ENCODE assay signal across 8 mouse cellular contexts in the genomic region with DNA sequence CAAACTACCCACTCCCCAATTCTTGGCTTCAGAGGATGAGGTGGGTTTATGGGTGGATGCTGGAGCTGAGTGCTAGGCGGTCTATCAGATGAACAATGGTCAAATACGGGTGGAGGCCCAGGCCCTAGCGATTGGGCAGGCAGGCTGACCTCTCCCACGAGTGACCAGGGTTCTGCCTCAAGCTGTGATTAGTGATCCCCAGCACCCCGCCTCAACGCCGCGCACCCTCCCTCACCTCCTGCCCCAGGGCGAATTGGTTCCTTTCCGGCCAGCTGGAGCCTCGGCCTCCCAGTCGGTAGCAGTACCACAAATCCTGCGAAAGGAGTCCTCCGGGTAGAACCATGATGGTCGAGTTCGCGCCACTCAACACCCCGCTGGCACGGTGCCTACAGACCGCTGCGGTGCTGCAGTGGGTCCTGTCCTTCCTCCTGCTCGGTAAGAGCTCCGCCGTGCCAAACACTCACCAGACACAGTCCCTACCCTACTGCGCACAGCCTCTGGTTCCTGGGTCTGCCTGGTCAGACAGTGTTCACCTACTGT. TPM values are rescaled to one million over a fixed set of nuclear protein-coding genes. Genes with fewer than 3 reads are reported as not detected.
DNase-seq lines count a peak whose midpoint lies in the region; ATAC-seq lines count a peak whose summit lies in the region.

Gene BC035947 (minus strand): TSS at position 538 of the 540 bp plus-strand sequence.

- intact Hi-C loops in left cerebral cortex, postnatal 14 days (cut with DNase I): no loop called here

- peaks cover 22% of the 10 kb centered on the region for H3K27me3 ChIP-seq in hindbrain, embryonic 10.5 days (ENCODE audit: insufficient read depth, poor library complexity, severe bottlenecking)
- no peaks in the 10 kb centered on the region for H3K27me3 ChIP-seq in limb, embryonic 11.5 days (ENCODE audit: control insufficient read depth, insufficient read depth, low read length)
- H3K27me3 ChIP-seq in midbrain, embryonic 12.5 days: peaks cover 4% of the 10 kb centered on the region; the same call in 1 of the 2 replicates

- DNase-seq in adrenal gland, postnatal 10 days: peak; percentile 53
- DNase-seq in adrenal gland, adult 8-10 months: no peak
- peak; percentile 42 for DNase-seq in hindbrain, embryonic 10.5 days (ENCODE audit: low spot score)
- peak; percentile 51 for DNase-seq in limb, embryonic 11.5 days (ENCODE audit: low spot score)
- no peak for DNase-seq in MN1 (ENCODE audit: low spot score)
- DNase-seq in left cerebral cortex, postnatal 14 days (ENCODE audit: low spot score in 2 of 2): no peak

- H3K4me1 ChIP-seq in hindbrain, embryonic 10.5 days (replicated peaks): peaks cover 9% of the 10 kb centered on the region
- no peaks in the 10 kb centered on the region for H3K4me1 ChIP-seq in limb, embryonic 11.5 days (ENCODE audit: control insufficient read depth, insufficient read depth, low read length)
- H3K4me1 ChIP-seq in midbrain, embryonic 12.5 days: 0 out of 2 replicates have a peak, but pooled peaks cover 4% of the 10 kb centered on the region

- H3K9ac ChIP-seq in limb, embryonic 11.5 days (ENCODE audit: low read length): peak within 1 kb of the TSS; percentile 51
- peak within 1 kb of the TSS; percentile 31; the same call in 1 of the 2 replicates for H3K9ac ChIP-seq in midbrain, embryonic 12.5 days (replicated peaks)

- H3K27ac ChIP-seq in hindbrain, embryonic 10.5 days: peak within 1 kb of the TSS; percentile 78
- H3K27ac ChIP-seq in limb, embryonic 11.5 days (replicated peaks; ENCODE audit: low read depth, low read length): no peak within 1 kb of the TSS
- H3K27ac ChIP-seq in midbrain, embryonic 12.5 days (replicated peaks): no peak within 1 kb of the TSS

- H3K36me3 ChIP-seq in hindbrain, embryonic 10.5 days: no peaks in the 10 kb centered on the region
- no peaks in the 10 kb centered on the region for H3K36me3 ChIP-seq in limb, embryonic 11.5 days (ENCODE audit: control insufficient read depth, insufficient read depth, low read length)
- H3K36me3 ChIP-seq in midbrain, embryonic 12.5 days: no peaks in the 10 kb centered on the region

- 3% methylated on average over 25 of the region's 25 CpGs for WGBS in hindbrain, embryonic 10.5 days
- WGBS in limb, embryonic 11.5 days: 2% methylated on average over 25 of the region's 25 CpGs
- 3% methylated on average over 25 of the region's 25 CpGs for WGBS in midbrain, embryonic 12.5 days

- H3K9me3 ChIP-seq in hindbrain, embryonic 10.5 days: no peaks in the 10 kb centered on the region
- H3K9me3 ChIP-seq in limb, embryonic 11.5 days (ENCODE audit: control insufficient read depth, low read length): no peaks in the 10 kb centered on the region
- no peaks in the 10 kb centered on the region for H3K9me3 ChIP-seq in midbrain, embryonic 12.5 days

- peak within 1 kb of the TSS; percentile 57 for H3K4me2 ChIP-seq in limb, embryonic 11.5 days (ENCODE audit: low read depth, severe bottlenecking)
- peak within 1 kb of the TSS; percentile 56 for H3K4me2 ChIP-seq in midbrain, embryonic 12.5 days (replicated peaks)

- H3K4me3 ChIP-seq in hindbrain, embryonic 10.5 days: peak within 1 kb of the TSS; percentile 53
- H3K4me3 ChIP-seq in limb, embryonic 11.5 days (ENCODE audit: low read depth, low read length): peak within 1 kb of the TSS; percentile 17
- H3K4me3 ChIP-seq in midbrain, embryonic 12.5 days: peak within 1 kb of the TSS; percentile 37

- peak; percentile 63 for ATAC-seq in common myeloid progenitor, adult 5-6 weeks (replicated peaks; ENCODE audit: low read depth, poor library complexity, severe bottlenecking)
- peak; percentile 75 for ATAC-seq in limb, embryonic 11.5 days (ENCODE audit: insufficient number of reproducible peaks, low FRiP score, low TSS enrichment, low read depth)
- peak; percentile 58; the same call in 1 of the 2 replicates for ATAC-seq in midbrain, embryonic 12.5 days (ENCODE audit: low FRiP score, low read depth)

RNA-seq across cellular contexts. Expression of gene BC035947, which starts in this region (rescaled TPM):
- under 1 TPM; 0.33 to 0.36 TPM for total RNA-seq in adrenal gland, postnatal 10 days (2021)
- total RNA-seq in adrenal gland, adult 8-10 months (2022): under 1 TPM; 0.09 to 0.40 (median 0.29) TPM
- total RNA-seq in common myeloid progenitor, adult 5-6 weeks (2017): not detected in 2 replicates
- polyA plus RNA-seq in hindbrain, embryonic 10.5 days (2016; fragmentation: Nextera tagmentation; extraction: Ambion mirVana): 0.35 and 0.39 TPM in 2 replicates
- 0.31 and 0.74 TPM in 2 replicates for polyA plus RNA-seq in limb, embryonic 11.5 days (2014; fragmentation: Nextera tagmentation; extraction: Ambion mirVana)
- 0.34 and 0.76 TPM in 2 replicates for polyA plus RNA-seq in midbrain, embryonic 12.5 days (2016; fragmentation: Nextera tagmentation; extraction: Ambion mirVana)
- under 1 TPM in 1 of 2 experiments, not detected in 1; 0.11 TPM for total RNA-seq in left cerebral cortex, postnatal 14 days (2021)

Comparison
In these comparisons a context has a peak if more than half of its experiments do, and no peak if none do; other contexts are left out.
1. Peak in DNase-seq in adrenal gland, postnatal 10 days; RNA of the gene not detected or under 1 TPM.
2. Peak in ATAC-seq in common myeloid progenitor, adult 5-6 weeks; RNA of the gene not detected or under 1 TPM.
3. Peak in DNase-seq, H3K4me3 ChIP-seq and H3K27ac ChIP-seq in hindbrain, embryonic 10.5 days; RNA of the gene not detected or under 1 TPM.
4. Peak in DNase-seq, ATAC-seq, H3K4me3 ChIP-seq, H3K9ac ChIP-seq and H3K4me2 ChIP-seq in limb, embryonic 11.5 days; RNA of the gene not detected or under 1 TPM.
5. Peak in ATAC-seq, H3K4me3 ChIP-seq, H3K9ac ChIP-seq and H3K4me2 ChIP-seq in midbrain, embryonic 12.5 days; RNA of the gene not detected or under 1 TPM.